Mouse (Mus musculus): ENCODE results near the gene Drc1. TPM values are rescaled to one million over a fixed set of nuclear protein-coding genes. Genes with fewer than 3 reads are reported as not detected.

The Drc1 gene
- polyA plus RNA-seq, 1 experiment from 2014 or later, result 0.44 TPM

GRCm38 (mm10) chr5:30242410-30242809 is 38.8 kb upstream of the Drc1 start:
- DNase-seq (ENCODE audit: low spot score) (no peak), ATAC-seq (ENCODE audit: insufficient number of reproducible peaks, low FRiP score, low TSS enrichment, low read depth) (no peak)
- H3K4me3 ChIP-seq (ENCODE audit: low read depth, low read length), result no peak overlapping the region
- no peak overlapping the region for H3K27ac ChIP-seq (replicated peaks; ENCODE audit: low read depth, low read length)
- no peaks in the 10 kb centered on the region for H3K27me3 ChIP-seq (ENCODE audit: control insufficient read depth, insufficient read depth, low read length)
- H3K4me2 ChIP-seq (ENCODE audit: low read depth, severe bottlenecking), result no peak overlapping the region
- no peak overlapping the region for H3K9ac ChIP-seq (ENCODE audit: low read length)
- H3K9me3 ChIP-seq (ENCODE audit: control insufficient read depth, low read length), result no peaks in the 10 kb centered on the region
- no peaks in the 10 kb centered on the region for H3K36me3 ChIP-seq (ENCODE audit: control insufficient read depth, insufficient read depth, low read length)
- no peaks in the 10 kb centered on the region for H3K4me1 ChIP-seq (ENCODE audit: control insufficient read depth, insufficient read depth, low read length)
- 74% methylated on average over 1 of the region's 1 CpGs for WGBS

- no peak overlapping the region for H3K9ac ChIP-seq (ENCODE audit: low read length)
- no peaks in the 10 kb centered on the region for H3K4me1 ChIP-seq (ENCODE audit: control insufficient read depth, insufficient read depth, low read length)
- WGBS, result 69% methylated on average over 9 of the region's 9 CpGs
- DNase-seq (ENCODE audit: low spot score), result no peak
- no peak overlapping the region for H3K27ac ChIP-seq (replicated peaks; ENCODE audit: low read depth, low read length)
- no peaks in the 10 kb centered on the region for H3K27me3 ChIP-seq (ENCODE audit: control insufficient read depth, insufficient read depth, low read length)
- H3K36me3 ChIP-seq (ENCODE audit: control insufficient read depth, insufficient read depth, low read length), result 0 out of 2 replicates have a peak, but pooled peaks cover 2% of the 10 kb centered on the region
- no peak overlapping the region for H3K4me2 ChIP-seq (ENCODE audit: low read depth, severe bottlenecking)
- no peaks in the 10 kb centered on the region for H3K9me3 ChIP-seq (ENCODE audit: control insufficient read depth, low read length)
- ATAC-seq (ENCODE audit: insufficient number of reproducible peaks, low FRiP score, low TSS enrichment, low read depth), result no peak
- H3K4me3 ChIP-seq (ENCODE audit: low read depth, low read length), result no peak overlapping the region
Observed at GRCm38 (mm10) chr5:30243741-30244140, 37.4 kb upstream of the Drc1 start.

- WGBS, result 95% methylated on average over 9 of the region's 9 CpGs
- no peaks in the 10 kb centered on the region for H3K27me3 ChIP-seq (ENCODE audit: control insufficient read depth, insufficient read depth, low read length)
- no peaks in the 10 kb centered on the region for H3K9me3 ChIP-seq (ENCODE audit: control insufficient read depth, low read length)
- H3K27ac ChIP-seq (replicated peaks; ENCODE audit: low read depth, low read length), result no peak overlapping the region
- H3K36me3 ChIP-seq (ENCODE audit: control insufficient read depth, insufficient read depth, low read length), result 0 out of 2 replicates have a peak, but pooled peaks cover 2% of the 10 kb centered on the region
- ATAC-seq (ENCODE audit: insufficient number of reproducible peaks, low FRiP score, low TSS enrichment, low read depth), result no peak
- no peak for DNase-seq (ENCODE audit: low spot score)
- no peak overlapping the region for H3K4me3 ChIP-seq (ENCODE audit: low read depth, low read length)
- H3K9ac ChIP-seq (ENCODE audit: low read length), result no peak overlapping the region
- no peak overlapping the region for H3K4me2 ChIP-seq (ENCODE audit: low read depth, severe bottlenecking)
- H3K4me1 ChIP-seq (ENCODE audit: control insufficient read depth, insufficient read depth, low read length), result no peaks in the 10 kb centered on the region
Observed at GRCm38 (mm10) chr5:30245861-30246416, 35.2 kb upstream of the Drc1 start.

- H3K4me2 ChIP-seq (ENCODE audit: low read depth, severe bottlenecking), result no peak overlapping the region
- no peaks in the 10 kb centered on the region for H3K4me1 ChIP-seq (ENCODE audit: control insufficient read depth, insufficient read depth, low read length)
- DNase-seq (ENCODE audit: low spot score) (no peak), ATAC-seq (ENCODE audit: insufficient number of reproducible peaks, low FRiP score, low TSS enrichment, low read depth) (no peak)
- 0 out of 2 replicates have a peak, but pooled peaks cover 2% of the 10 kb centered on the region for H3K36me3 ChIP-seq (ENCODE audit: control insufficient read depth, insufficient read depth, low read length)
- H3K9ac ChIP-seq (ENCODE audit: low read length), result no peak overlapping the region
- H3K4me3 ChIP-seq (ENCODE audit: low read depth, low read length), result no peak overlapping the region
- no peak overlapping the region for H3K27ac ChIP-seq (replicated peaks; ENCODE audit: low read depth, low read length)
- H3K9me3 ChIP-seq (ENCODE audit: control insufficient read depth, low read length), result no peaks in the 10 kb centered on the region
- H3K27me3 ChIP-seq (ENCODE audit: control insufficient read depth, insufficient read depth, low read length), result no peaks in the 10 kb centered on the region
- 98% methylated on average over 1 of the region's 1 CpGs for WGBS
Observed at GRCm38 (mm10) chr5:30247666-30248065, 33.5 kb upstream of the Drc1 start.

GRCm38 (mm10) chr5:30255567-30256354 is 25.4 kb upstream of the Drc1 start:
- H3K4me1 ChIP-seq (ENCODE audit: control insufficient read depth, insufficient read depth, low read length), result no peaks in the 10 kb centered on the region
- 92% methylated on average over 12 of the region's 12 CpGs for WGBS
- H3K4me3 ChIP-seq (ENCODE audit: low read depth, low read length), result no peak overlapping the region
- no peak for ATAC-seq (ENCODE audit: insufficient number of reproducible peaks, low FRiP score, low TSS enrichment, low read depth)
- H3K36me3 ChIP-seq (ENCODE audit: control insufficient read depth, insufficient read depth, low read length), result peaks cover 9% of the 10 kb centered on the region; the same call in 1 of the 2 replicates
- H3K9ac ChIP-seq (ENCODE audit: low read length), result no peak overlapping the region
- no peaks in the 10 kb centered on the region for H3K27me3 ChIP-seq (ENCODE audit: control insufficient read depth, insufficient read depth, low read length)
- H3K27ac ChIP-seq (replicated peaks; ENCODE audit: low read depth, low read length), result no peak overlapping the region
- H3K9me3 ChIP-seq (ENCODE audit: control insufficient read depth, low read length), result no peaks in the 10 kb centered on the region
- no peak overlapping the region for H3K4me2 ChIP-seq (ENCODE audit: low read depth, severe bottlenecking)
- DNase-seq (ENCODE audit: low spot score), result no peak

- no peak overlapping the region for H3K27ac ChIP-seq (replicated peaks; ENCODE audit: low read depth, low read length)
- DNase-seq (ENCODE audit: low spot score), result no peak
- WGBS, result 89% methylated on average over 7 of the region's 7 CpGs
- no peaks in the 10 kb centered on the region for H3K9me3 ChIP-seq (ENCODE audit: control insufficient read depth, low read length)
- H3K4me2 ChIP-seq (ENCODE audit: low read depth, severe bottlenecking), result no peak overlapping the region
- H3K4me3 ChIP-seq (ENCODE audit: low read depth, low read length), result no peak overlapping the region
- H3K9ac ChIP-seq (ENCODE audit: low read length), result no peak overlapping the region
- H3K36me3 ChIP-seq (ENCODE audit: control insufficient read depth, insufficient read depth, low read length), result peaks cover 13% of the 10 kb centered on the region; the same call in 1 of the 2 replicates
- no peaks in the 10 kb centered on the region for H3K27me3 ChIP-seq (ENCODE audit: control insufficient read depth, insufficient read depth, low read length)
- H3K4me1 ChIP-seq (ENCODE audit: control insufficient read depth, insufficient read depth, low read length), result no peaks in the 10 kb centered on the region
- ATAC-seq (ENCODE audit: insufficient number of reproducible peaks, low FRiP score, low TSS enrichment, low read depth), result no peak
Observed at GRCm38 (mm10) chr5:30258776-30259175, 22.4 kb upstream of the Drc1 start.

GRCm38 (mm10) chr5:30270571-30271190 is 10.5 kb upstream of the Drc1 start:
- WGBS, result 84% methylated on average over 11 of the region's 11 CpGs
- no peak for DNase-seq (ENCODE audit: low spot score)

GRCm38 (mm10) chr5:30271599-30272281 is 9.4 kb upstream of the Drc1 start:
- H3K4me1 ChIP-seq (ENCODE audit: control insufficient read depth, insufficient read depth, low read length), result no peaks in the 10 kb centered on the region
- no peaks in the 10 kb centered on the region for H3K9me3 ChIP-seq (ENCODE audit: control insufficient read depth, low read length)
- no peak overlapping the region for H3K4me3 ChIP-seq (ENCODE audit: low read depth, low read length)
- no peak overlapping the region for H3K27ac ChIP-seq (replicated peaks; ENCODE audit: low read depth, low read length)
- H3K4me2 ChIP-seq (ENCODE audit: low read depth, severe bottlenecking), result no peak overlapping the region
- H3K27me3 ChIP-seq (ENCODE audit: control insufficient read depth, insufficient read depth, low read length), result no peaks in the 10 kb centered on the region
- no peaks in the 10 kb centered on the region for H3K36me3 ChIP-seq (ENCODE audit: control insufficient read depth, insufficient read depth, low read length)
- DNase-seq (ENCODE audit: low spot score) (no peak), ATAC-seq (ENCODE audit: insufficient number of reproducible peaks, low FRiP score, low TSS enrichment, low read depth) (no peak)
- WGBS, result 87% methylated on average over 11 of the region's 11 CpGs
- no peak overlapping the region for H3K9ac ChIP-seq (ENCODE audit: low read length)

More at GRCm38 (mm10) chr5:30270571-30271190, 10.5 kb upstream of the Drc1 start:
- Histone ChIP-seq H3K36me3 (ENCODE audit: control insufficient read depth, insufficient read depth, low read length) (peaks cover 4% of the 10 kb centered on the region; the same call in 1 of the 2 replicates), H3K4me3 (ENCODE audit: low read depth, low read length) (no peak overlapping the region), H3K4me2 (ENCODE audit: low read depth, severe bottlenecking) (no peak overlapping the region), H3K27me3 (ENCODE audit: control insufficient read depth, insufficient read depth, low read length) (no peaks in the 10 kb centered on the region), H3K27ac (replicated peaks; ENCODE audit: low read depth, low read length) (no peak overlapping the region), H3K9me3 (ENCODE audit: control insufficient read depth, low read length) (no peaks in the 10 kb centered on the region), H3K4me1 (ENCODE audit: control insufficient read depth, insufficient read depth, low read length) (no peaks in the 10 kb centered on the region), H3K9ac (ENCODE audit: low read length) (no peak overlapping the region)
- ATAC-seq (ENCODE audit: insufficient number of reproducible peaks, low FRiP score, low TSS enrichment, low read depth), result no peak
